Mouse (Mus musculus): ENCODE data around the gene Tmem218. TPM values are rescaled to one million over a fixed set of nuclear protein-coding genes. Genes with fewer than 3 reads are reported as not detected.
A peak's percentile ranks its signal among the peaks of the same experiment; 100 is the strongest.

The Tmem218 gene
- polyA plus RNA-seq, 1 experiment from 2014 or later: 11.0 TPM

- WGBS: 36% methylated on average over 2 of the region's 2 CpGs
- ATAC-seq: no peak
- no peaks in the 10 kb centered on the region for H3K36me3 ChIP-seq (ENCODE audit: control insufficient read depth, insufficient read depth)
These were observed 24.8 kb upstream of the Tmem218 start for GRCm38 (mm10) chr9:37183176-37183575.

GRCm38 (mm10) chr9:37187407-37187806 lies 20.6 kb upstream of the Tmem218 start:
- no peak overlapping the region for H3K4me2 ChIP-seq (ENCODE audit: low read length)
- H3K9me3 ChIP-seq (ENCODE audit: control insufficient read depth, low read length): no peaks in the 10 kb centered on the region
- no peaks in the 10 kb centered on the region for H3K27me3 ChIP-seq (replicated peaks; ENCODE audit: control insufficient read depth, insufficient read depth, low read length)
- no peak for ATAC-seq
- H3K4me3 ChIP-seq (replicated peaks; ENCODE audit: low read length): no peak overlapping the region
- WGBS: 84% methylated on average over 5 of the region's 5 CpGs
- H3K4me1 ChIP-seq (replicated peaks; ENCODE audit: control insufficient read depth, insufficient read depth, low read length): no peaks in the 10 kb centered on the region
- no peaks in the 10 kb centered on the region for H3K36me3 ChIP-seq (ENCODE audit: control insufficient read depth, insufficient read depth)
- H3K27ac ChIP-seq (ENCODE audit: low read length): no peak overlapping the region
- no peak overlapping the region for H3K9ac ChIP-seq (replicated peaks; ENCODE audit: low read depth, low read length)

More at GRCm38 (mm10) chr9:37183176-37183575, 24.8 kb upstream of the Tmem218 start:
- H3K27ac ChIP-seq (ENCODE audit: low read length): no peak overlapping the region
- peaks cover 17% of the 10 kb centered on the region for H3K4me1 ChIP-seq (replicated peaks; ENCODE audit: control insufficient read depth, insufficient read depth, low read length)
- H3K9me3 ChIP-seq (ENCODE audit: control insufficient read depth, low read length): no peaks in the 10 kb centered on the region
- H3K4me3 ChIP-seq (replicated peaks; ENCODE audit: low read length): no peak overlapping the region
- no peak overlapping the region for H3K4me2 ChIP-seq (ENCODE audit: low read length)
- H3K27me3 ChIP-seq (replicated peaks; ENCODE audit: control insufficient read depth, insufficient read depth, low read length): no peaks in the 10 kb centered on the region
- H3K9ac ChIP-seq (replicated peaks; ENCODE audit: low read depth, low read length): no peak overlapping the region

- Histone ChIP-seq H3K27me3 (replicated peaks; ENCODE audit: control insufficient read depth, insufficient read depth, low read length) (no peaks in the 10 kb centered on the region), H3K36me3 (ENCODE audit: control insufficient read depth, insufficient read depth) (no peaks in the 10 kb centered on the region), H3K4me3 (replicated peaks; ENCODE audit: low read length) (no peak overlapping the region), H3K4me1 (replicated peaks; ENCODE audit: control insufficient read depth, insufficient read depth, low read length) (no peaks in the 10 kb centered on the region), H3K9me3 (ENCODE audit: control insufficient read depth, low read length) (no peaks in the 10 kb centered on the region), H3K27ac (ENCODE audit: low read length) (no peak overlapping the region), H3K9ac (replicated peaks; ENCODE audit: low read depth, low read length) (no peak overlapping the region), H3K4me2 (ENCODE audit: low read length) (no peak overlapping the region)
- WGBS: 95% methylated on average over 3 of the region's 3 CpGs
- no peak for ATAC-seq
These were observed 20.0 kb upstream of the Tmem218 start for GRCm38 (mm10) chr9:37188024-37188423.

GRCm38 (mm10) chr9:37197067-37197466 lies 11.0 kb upstream of the Tmem218 start:
- no peak overlapping the region for H3K27ac ChIP-seq (ENCODE audit: low read length)
- no peak overlapping the region for H3K4me2 ChIP-seq (ENCODE audit: low read length)
- H3K27me3 ChIP-seq (replicated peaks; ENCODE audit: control insufficient read depth, insufficient read depth, low read length): no peaks in the 10 kb centered on the region
- H3K36me3 ChIP-seq (ENCODE audit: control insufficient read depth, insufficient read depth): no peaks in the 10 kb centered on the region
- WGBS: 83% methylated on average over 4 of the region's 4 CpGs
- no peak overlapping the region for H3K4me3 ChIP-seq (replicated peaks; ENCODE audit: low read length)
- no peak for ATAC-seq
- no peaks in the 10 kb centered on the region for H3K4me1 ChIP-seq (replicated peaks; ENCODE audit: control insufficient read depth, insufficient read depth, low read length)
- no peaks in the 10 kb centered on the region for H3K9me3 ChIP-seq (ENCODE audit: control insufficient read depth, low read length)
- no peak overlapping the region for H3K9ac ChIP-seq (replicated peaks; ENCODE audit: low read depth, low read length)

GRCm38 (mm10) chr9:37200414-37200813 lies 7.6 kb upstream of the Tmem218 start:
- Histone ChIP-seq H3K9ac (replicated peaks; ENCODE audit: low read depth, low read length) (no peak overlapping the region), H3K4me1 (replicated peaks; ENCODE audit: control insufficient read depth, insufficient read depth, low read length) (peaks cover 4% of the 10 kb centered on the region; the same call in 1 of the 2 replicates), H3K9me3 (ENCODE audit: control insufficient read depth, low read length) (no peaks in the 10 kb centered on the region), H3K4me3 (replicated peaks; ENCODE audit: low read length) (no peak overlapping the region), H3K4me2 (ENCODE audit: low read length) (no peak overlapping the region), H3K27me3 (replicated peaks; ENCODE audit: control insufficient read depth, insufficient read depth, low read length) (no peaks in the 10 kb centered on the region), H3K36me3 (ENCODE audit: control insufficient read depth, insufficient read depth) (no peaks in the 10 kb centered on the region), H3K27ac (ENCODE audit: low read length) (no peak overlapping the region)
- ATAC-seq: no peak
- 95% methylated on average over 5 of the region's 5 CpGs for WGBS

- Histone ChIP-seq H3K9ac (replicated peaks; ENCODE audit: low read depth, low read length) (no peak overlapping the region), H3K27me3 (replicated peaks; ENCODE audit: control insufficient read depth, insufficient read depth, low read length) (no peaks in the 10 kb centered on the region), H3K4me1 (replicated peaks; ENCODE audit: control insufficient read depth, insufficient read depth, low read length) (peaks cover 15% of the 10 kb centered on the region), H3K36me3 (ENCODE audit: control insufficient read depth, insufficient read depth) (no peaks in the 10 kb centered on the region), H3K27ac (ENCODE audit: low read length) (peak overlapping the region; percentile 69), H3K9me3 (ENCODE audit: control insufficient read depth, low read length) (no peaks in the 10 kb centered on the region), H3K4me3 (replicated peaks; ENCODE audit: low read length) (no peak overlapping the region), H3K4me2 (ENCODE audit: low read length) (no peak overlapping the region)
- no peak for ATAC-seq
- WGBS: 18% methylated on average over 5 of the region's 5 CpGs
These were observed 4.1 kb upstream of the Tmem218 start for GRCm38 (mm10) chr9:37203884-37204283.

- H3K4me3 ChIP-seq (replicated peaks; ENCODE audit: low read length): no peak overlapping the region
- H3K27ac ChIP-seq (ENCODE audit: low read length): no peak overlapping the region
- H3K4me1 ChIP-seq (replicated peaks; ENCODE audit: control insufficient read depth, insufficient read depth, low read length): peaks cover 6% of the 10 kb centered on the region
- WGBS: 70% methylated on average over 13 of the region's 13 CpGs
- no peaks in the 10 kb centered on the region for H3K27me3 ChIP-seq (replicated peaks; ENCODE audit: control insufficient read depth, insufficient read depth, low read length)
- H3K4me2 ChIP-seq (ENCODE audit: low read length): no peak overlapping the region
- H3K9me3 ChIP-seq (ENCODE audit: control insufficient read depth, low read length): no peaks in the 10 kb centered on the region
- H3K9ac ChIP-seq (replicated peaks; ENCODE audit: low read depth, low read length): no peak overlapping the region
- no peaks in the 10 kb centered on the region for H3K36me3 ChIP-seq (ENCODE audit: control insufficient read depth, insufficient read depth)
- ATAC-seq: peak; percentile 18; the same call in 1 of the 2 replicates
These were observed 5.2 kb downstream of the Tmem218 start for GRCm38 (mm10) chr9:37213060-37213738.

GRCm38 (mm10) chr9:37214327-37215060 lies 6.5 kb downstream of the Tmem218 start:
- Histone ChIP-seq H3K4me2 (ENCODE audit: low read length) (no peak overlapping the region), H3K4me1 (replicated peaks; ENCODE audit: control insufficient read depth, insufficient read depth, low read length) (no peaks in the 10 kb centered on the region), H3K27ac (ENCODE audit: low read length) (no peak overlapping the region), H3K4me3 (replicated peaks; ENCODE audit: low read length) (no peak overlapping the region), H3K9ac (replicated peaks; ENCODE audit: low read depth, low read length) (no peak overlapping the region), H3K27me3 (replicated peaks; ENCODE audit: control insufficient read depth, insufficient read depth, low read length) (no peaks in the 10 kb centered on the region), H3K9me3 (ENCODE audit: control insufficient read depth, low read length) (no peaks in the 10 kb centered on the region), H3K36me3 (ENCODE audit: control insufficient read depth, insufficient read depth) (no peaks in the 10 kb centered on the region)
- ATAC-seq: no peak
- 87% methylated on average over 9 of the region's 9 CpGs for WGBS

GRCm38 (mm10) chr9:37220755-37221154 lies 12.7 kb downstream of the Tmem218 start:
- Histone ChIP-seq H3K9me3 (ENCODE audit: control insufficient read depth, low read length) (no peaks in the 10 kb centered on the region), H3K9ac (replicated peaks; ENCODE audit: low read depth, low read length) (no peak overlapping the region), H3K4me2 (ENCODE audit: low read length) (no peak overlapping the region), H3K4me3 (replicated peaks; ENCODE audit: low read length) (no peak overlapping the region), H3K36me3 (ENCODE audit: control insufficient read depth, insufficient read depth) (no peaks in the 10 kb centered on the region), H3K27ac (ENCODE audit: low read length) (no peak overlapping the region), H3K27me3 (replicated peaks; ENCODE audit: control insufficient read depth, insufficient read depth, low read length) (no peaks in the 10 kb centered on the region), H3K4me1 (replicated peaks; ENCODE audit: control insufficient read depth, insufficient read depth, low read length) (0 out of 2 replicates have a peak, but pooled peaks cover 3% of the 10 kb centered on the region)
- WGBS: 38% methylated on average over 8 of the region's 8 CpGs
- no peak for ATAC-seq
